Mouse (Mus musculus) liver, embryonic 14.5 days (tissue): ENCODE measurements around the gene Bicd2. TPM values are rescaled to one million over a fixed set of nuclear protein-coding genes. Genes with fewer than 3 reads are reported as not detected.

Experiments
- ATAC-seq: fragments of 200-750 bp; cut with Nextera tagmentation; 2 replicates; pipeline ENCODE4 v1.8.0; 2017; ENCODE audit warnings: moderate number of reproducible peaks, mild to moderate bottlenecking, moderate library complexity; ENCODE audit not compliant: insufficient read depth
- DNase-seq, 3 experiments: peaks; one replicate each; pipeline ENCODE4 v3.0.0-alpha.2; 2012 to 2013; ENCODE audit warnings: low read depth in 3 of 3, low spot score in 3 of 3
- H3K27ac ChIP-seq: fragments of 300-500 bp; sonication (generic); 2 replicates; pipeline ENCODE4 v1.5.1; 2014; ENCODE audit warnings: moderate library complexity, mild to moderate bottlenecking, control low read depth, inconsistent platforms
- H3K27me3 ChIP-seq: fragments of 300-500 bp; sonication (generic); 2 replicates; pipeline ENCODE4 v1.6.1; 2014; ENCODE audit warnings: mild to moderate bottlenecking, low read length, moderate library complexity; ENCODE audit not compliant: control insufficient read depth, insufficient read depth
- H3K36me3 ChIP-seq: fragments of 300-500 bp; sonication (generic); replicated peaks from 2 replicates; pipeline ENCODE4 v1.6.1; 2014; ENCODE audit warnings: low read depth; ENCODE audit not compliant: control insufficient read depth, insufficient read depth
- H3K4me1 ChIP-seq, 2 experiments: fragments of 200-500 bp in 1 of 2; fragments of 300-500 bp in 1 of 2; sonication (generic) in 1 of 2; replicated peaks; 2 replicates each; pipeline ENCODE4 v1.6.1; 2012 to 2014; ENCODE audit warnings: antibody characterized with exemption in 1 of 2, inconsistent platforms in 1 of 2, low read length in 1 of 2; ENCODE audit not compliant: control insufficient read depth in 2 of 2, insufficient read depth in 2 of 2
- H3K4me2 ChIP-seq: fragments of 300-500 bp; sonication (generic); 2 replicates; pipeline ENCODE4 v1.6.1; 2014; ENCODE audit warnings: low read depth, mild to moderate bottlenecking, control low read depth, moderate library complexity
- H3K4me3 ChIP-seq, 2 experiments: fragments of 200-500 bp in 1 of 2; fragments of 300-500 bp in 1 of 2; sonication (generic) in 1 of 2; 2 replicates each; pipeline ENCODE4 v1.5.1; 2012 to 2014; ENCODE audit warnings: low read depth in 2 of 2, low read length in 2 of 2, mild to moderate bottlenecking in 2 of 2, control low read depth in 1 of 2, inconsistent platforms in 1 of 2, moderate library complexity in 1 of 2; ENCODE audit not compliant: insufficient read depth in 1 of 2
- H3K9ac ChIP-seq: fragments of 300-500 bp; sonication (generic); replicated peaks from 2 replicates; pipeline ENCODE4 v1.6.1; 2014; ENCODE audit warnings: mild to moderate bottlenecking, control low read depth, moderate library complexity
- H3K9me3 ChIP-seq: fragments of 300-500 bp; sonication (generic); 2 replicates; pipeline ENCODE4 v1.6.1; 2016; ENCODE audit warnings: low read length, mixed read lengths; ENCODE audit not compliant: control insufficient read depth
- CTCF ChIP-seq: IDR thresholded peaks from 2 replicates; pipeline ENCODE4 v1.5.1; 2016; ENCODE audit warnings: antibody characterized with exemption, low read depth, control low read depth
- EP300 ChIP-seq: IDR thresholded peaks from 2 replicates; pipeline ENCODE4 v1.6.1; 2016; ENCODE audit warnings: antibody characterized with exemption, low read depth
- WGBS: fragments of 180-500 bp; shearing (Covaris S2); extraction: QIAGEN DNeasy Blood & Tissue Kit; methylation state at CpG from one replicate; pipeline ENCODE4 v1.1.7; 2014; ENCODE audit not compliant: insufficient replicate concordance; 5-methylcytosine and 5-hydroxymethylcytosine counted together
- polyA plus RNA-seq, 2 experiments: library from polyadenylated mRNA; depleted of rRNA in 1 of 2; stranded (reverse) in 1 of 2; unstranded in 1 of 2; fragments of >200 nt; fragmentation: Nextera tagmentation in 1 of 2; extraction: Ambion mirVana in 1 of 2; gene quantifications; 2 replicates each; pipeline versions ENCODE4 v1.2.1 to v1.2.3; 2012 to 2014

Gene Bicd2
- polyA plus RNA-seq, 2 experiments = 5.9 to 6.4 TPM

DNA sequence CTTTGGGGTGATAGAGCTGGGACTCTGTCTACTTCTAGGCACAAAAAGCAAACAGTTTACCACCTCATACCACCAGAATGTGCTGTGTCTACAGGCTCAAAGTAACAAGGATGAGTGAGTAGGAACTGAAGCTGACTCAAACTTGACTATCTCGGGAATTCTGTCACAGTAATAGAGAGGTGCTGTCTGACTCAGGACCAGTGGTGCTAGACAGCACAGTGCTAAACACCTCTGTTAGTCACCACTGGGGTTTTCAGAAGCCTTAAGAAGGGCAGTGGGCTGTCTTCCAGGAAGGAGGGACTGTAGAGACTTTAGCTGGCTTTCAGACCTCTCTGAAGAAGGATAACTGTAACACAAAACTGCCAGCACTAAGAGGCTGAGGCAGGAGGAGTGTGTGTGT lies 55.4 kb downstream of the Bicd2 start:
- no peak overlapping the region for H3K9ac ChIP-seq
- H3K4me3 ChIP-seq = no peak overlapping the region
- no peak for ATAC-seq
- no peaks in the 10 kb centered on the region for H3K9me3 ChIP-seq
- H3K4me2 ChIP-seq = no peak overlapping the region
- no peaks in the 10 kb centered on the region for H3K36me3 ChIP-seq
- H3K27me3 ChIP-seq = no peaks in the 10 kb centered on the region
- H3K27ac ChIP-seq = no peak overlapping the region
- no peak for DNase-seq
- TF ChIP-seq EP300 (no peak), CTCF (no peak)
- H3K4me1 ChIP-seq = peaks cover 6 to 19% of the 10 kb centered on the region in 2 experiments
- WGBS = 28% methylated on average over 1 of the region's 1 CpGs

DNA sequence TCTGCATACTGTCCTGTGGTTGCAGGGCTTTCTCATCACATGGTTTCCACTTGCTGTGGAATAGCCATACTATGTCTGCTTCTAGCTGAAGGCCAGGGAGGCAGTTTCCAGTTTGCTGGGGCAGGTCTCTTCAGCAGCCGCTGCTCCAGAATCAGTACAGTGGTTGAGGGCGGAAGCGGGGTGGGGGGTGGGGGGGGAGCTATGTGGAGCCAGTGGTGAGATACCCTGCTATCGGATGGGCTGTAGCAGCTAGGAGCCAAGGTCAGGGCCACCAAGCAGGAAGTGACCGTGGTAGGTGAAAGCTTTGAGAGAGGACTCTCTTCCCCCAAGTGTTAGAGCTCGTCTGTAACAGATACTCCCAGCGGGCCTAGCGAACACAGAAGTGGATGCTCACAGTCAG lies 56.8 kb downstream of the Bicd2 start:
- WGBS = 40% methylated on average over 8 of the region's 8 CpGs
- no peak for ATAC-seq
- no peaks in the 10 kb centered on the region for H3K27me3 ChIP-seq
- no peak overlapping the region for H3K4me2 ChIP-seq
- no peaks in the 10 kb centered on the region for H3K9me3 ChIP-seq
- no peak for DNase-seq
- TF ChIP-seq CTCF = no peak
- TF ChIP-seq EP300 = no peak
- H3K4me1 ChIP-seq = peaks cover 5 to 13% of the 10 kb centered on the region in 2 experiments
- no peak overlapping the region for H3K9ac ChIP-seq
- H3K27ac ChIP-seq = no peak overlapping the region
- no peak overlapping the region for H3K4me3 ChIP-seq
- no peaks in the 10 kb centered on the region for H3K36me3 ChIP-seq

- TF ChIP-seq CTCF = peak; percentile 73
- TF ChIP-seq EP300 = no peak
- H3K4me1 ChIP-seq = peaks cover 0 to 6% of the 10 kb centered on the region in 2 experiments; a peak in 2 of 4 replicates
- ATAC-seq = no peak
- no peaks in the 10 kb centered on the region for H3K36me3 ChIP-seq
- 56% methylated on average over 6 of the region's 6 CpGs for WGBS
- H3K9me3 ChIP-seq = no peaks in the 10 kb centered on the region
- no peak overlapping the region for H3K27ac ChIP-seq
- H3K4me3 ChIP-seq = no peak overlapping the region
- H3K9ac ChIP-seq = no peak overlapping the region
- H3K27me3 ChIP-seq = no peaks in the 10 kb centered on the region
- H3K4me2 ChIP-seq = no peak overlapping the region
- no peak for DNase-seq
Measured at GRCm38 (mm10) chr13:49400139-49400538, 58.8 kb downstream of the Bicd2 start.

DNA sequence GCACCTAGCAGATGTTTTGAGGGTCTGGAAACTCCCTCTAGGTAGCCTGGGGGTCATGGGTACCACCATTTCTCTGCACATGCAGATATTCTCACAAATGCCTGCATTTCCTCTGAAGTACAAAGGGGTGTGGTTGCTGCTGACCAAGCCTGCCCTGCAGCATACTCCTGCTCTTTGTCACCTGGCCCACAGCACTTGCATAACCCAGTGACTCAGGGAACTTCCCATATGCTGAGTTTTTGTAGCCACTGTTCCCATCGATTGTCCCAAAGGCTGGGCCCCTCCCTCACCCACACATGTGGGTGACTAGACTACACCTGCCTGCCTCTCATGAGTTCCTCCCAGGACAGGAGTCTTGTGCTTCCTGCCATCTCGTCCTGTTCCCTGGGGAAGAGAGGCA lies 61.2 kb downstream of the Bicd2 start:
- Histone ChIP-seq H3K9ac (no peak overlapping the region), H3K4me2 (no peak overlapping the region), H3K4me3 (no peak overlapping the region), H3K27ac (no peak overlapping the region), H3K27me3 (no peaks in the 10 kb centered on the region), H3K4me1 (no peaks in the 10 kb centered on the region), H3K36me3 (no peaks in the 10 kb centered on the region), H3K9me3 (no peaks in the 10 kb centered on the region)
- TF ChIP-seq CTCF (no peak), EP300 (no peak)
- ATAC-seq (no peak), DNase-seq (no peak)
- 49% methylated on average over 2 of the region's 2 CpGs for WGBS

- Histone ChIP-seq H3K36me3 (no peaks in the 10 kb centered on the region), H3K9me3 (no peaks in the 10 kb centered on the region), H3K27me3 (no peaks in the 10 kb centered on the region), H3K4me3 (no peak overlapping the region), H3K4me1 (no peaks in the 10 kb centered on the region), H3K4me2 (no peak overlapping the region), H3K27ac (no peak overlapping the region), H3K9ac (no peak overlapping the region)
- TF ChIP-seq CTCF (no peak), EP300 (no peak)
- DNase-seq (no peak), ATAC-seq (no peak)
Measured at GRCm38 (mm10) chr13:49407795-49408194, 66.4 kb downstream of the Bicd2 start.
